Comparison of ENCODE assay signal across 8 mouse cellular contexts in genomic region chr5:33272845-33273776, GRCm38 (mm10). TPM values are rescaled to one million over a fixed set of nuclear protein-coding genes. Genes with fewer than 3 reads are reported as not detected.
DNase-seq lines count a peak whose midpoint lies in the region; ATAC-seq lines count a peak whose summit lies in the region.

No protein-coding gene starts in this region.

- H3K27me3 ChIP-seq in lung, embryonic 16.5 days (ENCODE audit: control insufficient read depth, insufficient read depth, low read depth, low read length), result no peaks in the 10 kb centered on the region
- H3K27me3 ChIP-seq in hindbrain, embryonic 14.5 days (ENCODE audit: control insufficient read depth, insufficient read depth, low read length), result no peaks in the 10 kb centered on the region
- H3K27me3 ChIP-seq in midbrain, embryonic 16.5 days (ENCODE audit: control insufficient read depth, insufficient read depth, low read depth, low read length), result no peaks in the 10 kb centered on the region

- H3K4me3 ChIP-seq in lung, embryonic 16.5 days (ENCODE audit: low read length), result peak overlapping the region; percentile 76
- H3K4me3 ChIP-seq in hindbrain, embryonic 14.5 days (replicated peaks; ENCODE audit: low read length), result peak overlapping the region; percentile 94
- peak overlapping the region; percentile 79 for H3K4me3 ChIP-seq in midbrain, embryonic 16.5 days (ENCODE audit: low read depth, low read length)

- H3K4me2 ChIP-seq in lung, embryonic 16.5 days (ENCODE audit: low read depth, low read length), result peak overlapping the region; percentile 90
- peak overlapping the region; percentile 86 for H3K4me2 ChIP-seq in hindbrain, embryonic 14.5 days (replicated peaks)
- peak overlapping the region; percentile 91 for H3K4me2 ChIP-seq in midbrain, embryonic 16.5 days (ENCODE audit: low read length)

- intact Hi-C loops in gastrocnemius, postnatal 36 days (cut with DNase I), result loop anchor here (2.0 kb wide), 1 partner anchor 106 kb away; the partner anchor contains the start of gene Uvssa

- WGBS in lung, embryonic 16.5 days, result 56% methylated on average over 7 of the region's 7 CpGs
- 73% methylated on average over 7 of the region's 7 CpGs for WGBS in hindbrain, embryonic 14.5 days
- WGBS in midbrain, embryonic 16.5 days, result 82% methylated on average over 7 of the region's 7 CpGs

- ATAC-seq in lung, embryonic 16.5 days (ENCODE audit: low read depth), result no peak
- no peak for ATAC-seq in hindbrain, embryonic 14.5 days (ENCODE audit: low FRiP score)
- no peak for ATAC-seq in midbrain, embryonic 16.5 days

- peak overlapping the region; percentile 85 for H3K9ac ChIP-seq in lung, embryonic 16.5 days (ENCODE audit: low read length)
- H3K9ac ChIP-seq in hindbrain, embryonic 14.5 days, result peak overlapping the region; percentile 98
- peak overlapping the region; percentile 92 for H3K9ac ChIP-seq in midbrain, embryonic 16.5 days (ENCODE audit: low read depth, low read length)

- peak overlapping the region; percentile 96 for H3K27ac ChIP-seq in lung, embryonic 16.5 days (ENCODE audit: low read length)
- peak overlapping the region; percentile 99 for H3K27ac ChIP-seq in hindbrain, embryonic 14.5 days
- peak overlapping the region; percentile 99 for H3K27ac ChIP-seq in midbrain, embryonic 16.5 days (ENCODE audit: low read length)

- H3K9me3 ChIP-seq in lung, embryonic 16.5 days (ENCODE audit: control insufficient read depth, low read length), result no peaks in the 10 kb centered on the region
- no peaks in the 10 kb centered on the region for H3K9me3 ChIP-seq in hindbrain, embryonic 14.5 days (ENCODE audit: control insufficient read depth, low read length)
- no peaks in the 10 kb centered on the region for H3K9me3 ChIP-seq in midbrain, embryonic 16.5 days (replicated peaks; ENCODE audit: control insufficient read depth, low read length, poor library complexity, severe bottlenecking)

- H3K4me1 ChIP-seq in lung, embryonic 16.5 days (replicated peaks; ENCODE audit: control insufficient read depth, insufficient read depth, low read length), result peaks cover 28% of the 10 kb centered on the region
- peaks cover 30% of the 10 kb centered on the region for H3K4me1 ChIP-seq in hindbrain, embryonic 14.5 days (replicated peaks; ENCODE audit: control insufficient read depth, insufficient read depth, low read length)
- peaks cover 38% of the 10 kb centered on the region for H3K4me1 ChIP-seq in midbrain, embryonic 16.5 days (ENCODE audit: control insufficient read depth, insufficient read depth, low read length)

- peak; percentile 39 for DNase-seq in cerebellum, adult 11-12 months
- no peak for DNase-seq in cerebellum, postnatal 25 days
- DNase-seq in lung, postnatal 4 days, result no peak
- no peak for DNase-seq in hindbrain, embryonic 14.5 days (ENCODE audit: low spot score)
- DNase-seq in ovary, postnatal 36 days (ENCODE audit: low spot score), result no peak
- DNase-seq in gastrocnemius, postnatal 36 days, result no peak

- H3K36me3 ChIP-seq in lung, embryonic 16.5 days (ENCODE audit: control insufficient read depth, insufficient read depth, low read length), result peaks cover 14% of the 10 kb centered on the region
- peaks cover 28% of the 10 kb centered on the region for H3K36me3 ChIP-seq in hindbrain, embryonic 14.5 days (replicated peaks; ENCODE audit: control insufficient read depth, insufficient read depth)
- peaks cover 12% of the 10 kb centered on the region for H3K36me3 ChIP-seq in midbrain, embryonic 16.5 days (ENCODE audit: control insufficient read depth, insufficient read depth, low read length)

RNA-seq across cellular contexts. Expression of gene Ctbp1, which starts 1.7 kb away (rescaled TPM):
- polyA plus RNA-seq in lung, embryonic 16.5 days (2015; fragmentation: Nextera tagmentation; extraction: Ambion mirVana), result 259 and 279 TPM in 2 replicates
- 498 and 540 TPM in 2 replicates for polyA plus RNA-seq in hindbrain, embryonic 14.5 days (2014; fragmentation: Nextera tagmentation; extraction: Ambion mirVana)
- polyA plus RNA-seq in midbrain, embryonic 16.5 days (2015; fragmentation: Nextera tagmentation; extraction: Ambion mirVana), result 441 and 480 TPM in 2 replicates
- total RNA-seq in gastrocnemius, postnatal 36 days (2021), result 100 to 1,000 TPM; 202 to 219 TPM

RNA-seq across cellular contexts. Expression of gene Spon2, which starts 54.9 kb away (rescaled TPM):
- 23.4 and 30.2 TPM in 2 replicates for polyA plus RNA-seq in lung, embryonic 16.5 days (2015; fragmentation: Nextera tagmentation; extraction: Ambion mirVana)
- polyA plus RNA-seq in hindbrain, embryonic 14.5 days (2014; fragmentation: Nextera tagmentation; extraction: Ambion mirVana), result 3.5 and 3.6 TPM in 2 replicates
- 3.1 and 3.3 TPM in 2 replicates for polyA plus RNA-seq in midbrain, embryonic 16.5 days (2015; fragmentation: Nextera tagmentation; extraction: Ambion mirVana)
- 1 to 10 TPM; 1.2 to 2.0 TPM for total RNA-seq in gastrocnemius, postnatal 36 days (2021)
